Mouse (Mus musculus) T-helper 2 cell (primary cell): ENCODE results near the gene Card6.

Experiments
- in situ Hi-C: fragments of 300-600 bp; cut with MboI, MseI; formaldehyde crosslinking; loops from one replicate; pipeline ENCODE4 v1.15.1; 2025; ENCODE audit warnings: high pct_unique_total_duplicates

The Card6 gene

DNA sequence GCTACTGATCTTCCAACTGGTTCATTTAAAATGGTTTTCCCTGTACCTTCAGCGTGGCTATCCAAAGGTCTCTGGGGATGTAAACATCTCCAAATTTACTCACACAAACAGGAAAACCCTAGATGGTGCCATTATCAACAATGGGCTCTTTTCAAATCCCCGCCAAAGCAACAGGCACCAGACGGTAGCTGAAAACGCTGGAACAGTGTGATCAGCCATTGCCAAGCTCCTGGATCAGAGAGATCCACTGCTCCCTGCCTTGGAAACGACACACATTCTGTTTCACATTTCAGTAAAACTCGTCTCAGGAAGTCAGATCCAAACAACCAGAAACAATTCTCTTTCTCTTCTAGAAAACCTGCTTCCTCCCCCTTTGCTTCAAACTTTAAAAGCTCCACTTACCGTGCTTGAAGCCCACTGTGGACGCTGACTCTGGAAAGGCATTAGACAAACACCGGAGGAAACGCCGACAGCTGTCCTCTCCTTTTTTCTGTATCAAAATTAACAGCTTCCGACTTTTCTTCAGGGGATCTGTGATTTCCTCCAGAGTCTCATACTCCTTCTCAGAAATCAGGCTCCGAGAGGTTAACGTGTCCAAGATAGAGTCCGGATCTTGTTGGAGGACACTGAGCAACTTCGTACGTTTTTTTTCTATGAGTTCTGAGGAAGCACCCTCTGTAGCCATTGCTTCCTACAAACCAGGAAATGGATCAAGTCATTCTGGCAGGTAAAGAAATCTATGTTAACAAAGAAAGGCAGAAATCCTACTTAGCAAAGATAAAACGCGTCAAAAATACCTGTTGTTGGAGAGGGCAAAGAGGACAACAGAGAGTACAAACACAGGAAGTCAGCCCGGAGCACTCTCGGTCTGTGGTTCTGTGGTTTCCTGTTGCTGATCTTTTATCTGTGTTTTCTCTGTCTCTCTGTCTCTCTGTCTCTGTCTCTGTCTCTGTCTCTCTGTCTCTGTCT is at the start of gene Card6:
Card6 (minus strand) TSS at position 854 of the 969 bp plus-strand sequence.
- in situ Hi-C loops, result loop anchor here (25.0 kb wide), 1 partner anchor 1121 kb away; the partner anchor contains the start of genes AW549877 and Fbxo4

- in situ Hi-C loops, result no loop called here
Measured at GRCm38 (mm10) chr15:5157386-5157785, 49.0 kb upstream of the Card6 start.

GRCm38 (mm10) chr15:5156355-5156754 is 48.0 kb upstream of the Card6 start:
- in situ Hi-C loops, result no loop called here

DNA sequence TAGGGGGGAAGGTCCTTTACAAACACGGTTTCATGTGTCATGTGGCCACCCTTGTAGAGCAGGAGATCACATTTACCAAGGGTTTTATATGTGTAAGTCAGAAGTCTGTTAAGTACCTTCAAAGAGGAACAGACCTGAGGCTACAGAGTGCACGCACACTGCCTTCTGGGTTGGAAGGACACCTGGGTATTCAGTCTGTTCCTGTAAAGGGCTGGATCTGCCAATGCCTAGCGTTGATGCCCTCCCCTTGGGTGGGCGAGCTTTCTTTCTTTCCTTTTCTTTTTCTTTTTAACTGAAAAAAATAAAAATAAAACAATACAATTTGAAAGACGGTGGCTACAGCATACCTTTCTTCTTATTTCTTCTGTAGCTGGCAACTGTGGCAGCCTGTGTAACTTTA is 46.8 kb upstream of the Card6 start:
- in situ Hi-C loops, result no loop called here

DNA sequence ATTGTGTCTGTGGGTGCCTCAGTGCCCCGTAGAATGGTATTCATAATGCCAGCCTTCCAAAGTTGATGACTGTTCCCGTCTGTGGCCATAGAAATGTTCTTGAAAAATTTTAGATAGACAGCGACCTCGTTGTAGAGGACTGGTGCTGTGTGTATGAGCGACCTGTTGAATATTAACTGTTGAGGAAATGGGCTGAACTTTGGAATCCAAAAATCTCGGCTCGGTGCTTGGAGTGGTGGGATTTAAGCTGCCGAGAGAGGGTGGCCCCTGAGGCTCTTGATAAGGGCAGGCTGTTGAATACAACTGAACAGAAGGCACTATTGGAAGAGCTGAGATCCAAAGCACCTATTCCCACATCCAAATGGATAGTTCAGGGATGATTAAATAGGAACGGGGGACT is 46.3 kb upstream of the Card6 start:
- in situ Hi-C loops, result no loop called here

DNA sequence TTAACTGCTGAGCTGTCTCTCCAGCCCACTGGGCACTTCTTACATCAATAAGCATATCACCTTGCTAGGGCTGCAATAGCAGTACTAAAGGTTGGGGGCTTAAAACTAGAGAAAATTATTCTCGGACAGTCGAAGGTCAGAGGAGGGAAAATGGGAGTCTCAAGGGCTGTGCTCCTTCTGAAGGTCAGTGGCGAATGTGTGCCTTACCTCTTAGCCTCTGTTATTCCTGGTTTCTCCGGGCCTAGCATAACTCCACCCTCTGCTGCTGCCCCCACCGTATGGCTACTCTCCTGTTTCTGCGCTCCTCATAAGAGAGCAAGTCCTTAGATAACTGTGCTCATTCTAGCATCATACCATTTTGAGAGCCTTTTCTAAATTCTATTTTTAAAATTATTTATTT is 43.8 kb upstream of the Card6 start:
- in situ Hi-C loops, result no loop called here

- in situ Hi-C loops, result loop anchor here (5.0 to 25.0 kb wide), 3 partner anchors 33 to 1438 kb away; no protein-coding TSS in a partner anchor
Measured at GRCm38 (mm10) chr15:5149187-5149586, 40.8 kb upstream of the Card6 start.

GRCm38 (mm10) chr15:5145196-5145945 is 37.0 kb upstream of the Card6 start:
- in situ Hi-C loops, result loop anchor here (5.0 to 25.0 kb wide), 3 partner anchors 37 to 1442 kb away; no protein-coding TSS in a partner anchor

- in situ Hi-C loops, result loop anchor here (25.0 kb wide), 1 partner anchor 1443 kb away; no protein-coding TSS in a partner anchor
Measured at GRCm38 (mm10) chr15:5144021-5144778, 35.9 kb upstream of the Card6 start.

GRCm38 (mm10) chr15:5143361-5144020 is 35.2 kb upstream of the Card6 start, which contains the start of gene Prkaa1:
Gene Prkaa1 (plus strand): TSS chr15:5143861.
- in situ Hi-C loops, result loop anchor here (25.0 kb wide), 1 partner anchor 1444 kb away; no protein-coding TSS in a partner anchor

DNA sequence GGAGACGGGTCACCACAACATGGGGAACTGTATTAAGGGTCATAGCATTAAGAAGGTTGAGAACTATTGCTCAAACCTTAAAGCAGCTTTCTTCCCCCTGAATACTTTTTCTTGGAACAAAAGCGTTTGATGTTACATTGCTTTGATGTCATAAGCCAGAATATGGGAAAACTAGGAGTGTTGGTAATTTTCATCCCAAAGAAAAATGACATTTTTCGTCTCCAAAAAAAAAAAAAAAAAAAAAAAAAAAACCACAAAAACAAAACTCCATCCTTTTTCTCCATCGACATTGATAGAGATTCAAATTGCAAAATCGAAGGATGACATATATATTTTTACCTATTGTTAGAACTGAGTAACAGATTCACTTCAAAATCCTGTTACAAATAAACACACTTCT is 34.4 kb upstream of the Card6 start:
- in situ Hi-C loops, result loop anchor here (25.0 kb wide), 1 partner anchor 1445 kb away; no protein-coding TSS in a partner anchor

- in situ Hi-C loops, result loop anchor here (25.0 kb wide), 1 partner anchor 1445 kb away; no protein-coding TSS in a partner anchor
Measured at GRCm38 (mm10) chr15:5142047-5142446, 33.7 kb upstream of the Card6 start.

DNA sequence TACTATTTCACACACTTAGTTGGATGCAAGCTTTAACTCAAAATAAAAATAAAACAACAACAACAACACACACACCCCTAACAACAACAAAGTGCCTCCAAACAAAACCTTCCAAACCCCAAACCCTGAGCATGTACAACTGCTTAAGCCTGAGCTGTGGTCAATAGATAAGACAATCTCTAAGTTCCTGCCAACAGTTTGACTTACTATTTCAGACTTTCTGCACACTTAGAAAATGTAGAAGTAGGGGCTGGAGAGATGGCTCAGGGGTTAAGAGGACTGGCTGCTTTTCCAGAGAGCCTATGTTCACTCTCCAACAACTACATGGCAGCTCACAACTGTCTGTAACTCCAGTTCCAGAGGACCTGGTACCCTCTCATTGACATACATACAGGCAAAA is 32.0 kb upstream of the Card6 start:
- in situ Hi-C loops, result loop anchor here (25.0 kb wide), 1 partner anchor 1447 kb away; no protein-coding TSS in a partner anchor

DNA sequence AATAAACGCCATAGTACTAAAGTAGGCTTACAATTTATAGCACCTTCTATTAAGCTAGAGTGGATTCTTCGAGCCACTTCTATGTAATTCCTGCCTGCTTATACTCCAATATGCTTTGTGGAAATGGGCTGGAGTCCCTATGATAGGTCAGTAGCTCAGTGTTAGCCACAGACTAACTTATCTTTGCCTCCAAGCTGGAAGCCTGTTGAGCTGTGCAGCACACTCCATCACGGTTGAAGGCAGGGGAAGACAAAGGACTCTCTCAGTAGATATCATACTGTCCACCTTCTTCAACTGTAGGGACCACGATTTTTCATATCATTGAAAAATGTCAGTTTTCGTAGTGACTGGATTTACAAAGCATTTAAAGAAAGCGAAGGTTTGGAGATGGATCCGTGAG is 31.5 kb upstream of the Card6 start:
- in situ Hi-C loops, result loop anchor here (25.0 kb wide), 1 partner anchor 1447 kb away; no protein-coding TSS in a partner anchor

DNA sequence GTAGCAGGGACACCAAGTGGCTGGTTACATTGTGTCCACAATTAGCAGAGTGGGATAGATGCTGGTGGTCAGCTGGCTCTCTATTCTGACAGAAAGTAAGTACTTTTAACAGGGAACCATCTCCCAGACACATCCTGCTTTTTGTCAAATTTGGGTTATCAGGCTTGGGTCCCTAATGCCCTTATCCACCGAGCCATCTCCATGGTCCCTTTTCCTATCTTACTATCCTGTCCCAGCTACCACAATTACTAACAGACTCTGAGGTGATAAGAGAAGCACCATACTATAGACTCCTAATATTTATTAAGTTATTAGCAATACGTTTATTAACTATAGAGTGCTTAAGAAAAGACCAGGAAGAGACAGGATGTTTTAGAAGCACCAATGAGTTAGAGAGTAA is 31.0 kb upstream of the Card6 start:
- in situ Hi-C loops, result loop anchor here (25.0 kb wide), 1 partner anchor 1448 kb away; no protein-coding TSS in a partner anchor

DNA sequence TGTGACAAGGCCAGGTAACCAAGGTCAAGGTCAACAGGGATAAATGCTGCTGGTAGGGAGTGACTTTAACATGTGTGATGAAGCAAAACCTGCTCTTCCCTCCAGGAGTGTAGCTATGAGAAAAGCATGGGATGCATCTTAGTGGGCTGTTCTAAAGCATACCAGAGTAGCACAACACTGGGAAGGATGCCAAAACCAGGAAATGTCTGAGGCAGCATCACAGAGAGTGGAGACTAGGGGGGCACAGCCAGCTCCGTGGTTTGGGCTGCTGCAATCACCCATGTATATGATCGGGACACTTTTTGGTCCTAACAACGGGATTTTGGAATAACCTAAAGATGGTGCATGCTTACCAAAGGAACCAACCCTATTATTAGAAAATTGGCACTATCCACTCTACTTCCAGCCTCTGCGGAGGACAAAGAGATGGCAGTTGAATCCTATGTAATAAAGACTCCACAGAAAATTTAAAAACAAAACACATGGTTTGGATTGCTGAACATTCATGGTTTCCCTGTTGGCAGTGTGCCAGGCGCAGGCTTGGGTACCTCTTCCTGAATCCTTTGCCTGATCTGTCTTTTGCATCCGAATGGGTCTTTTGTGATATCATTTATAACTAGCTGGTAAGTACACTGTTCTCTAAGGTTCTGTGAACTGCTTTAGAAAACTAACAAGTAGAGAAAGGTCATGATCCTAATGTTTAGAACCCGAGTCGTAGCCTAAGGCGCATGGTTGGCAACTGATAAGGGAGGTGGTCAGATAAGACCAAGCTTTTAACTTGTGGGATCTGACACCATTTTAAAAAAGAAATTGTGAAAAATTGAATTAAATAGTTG is 29.9 kb upstream of the Card6 start:
- in situ Hi-C loops, result loop anchor here (25.0 kb wide), 1 partner anchor 1449 kb away; no protein-coding TSS in a partner anchor

DNA sequence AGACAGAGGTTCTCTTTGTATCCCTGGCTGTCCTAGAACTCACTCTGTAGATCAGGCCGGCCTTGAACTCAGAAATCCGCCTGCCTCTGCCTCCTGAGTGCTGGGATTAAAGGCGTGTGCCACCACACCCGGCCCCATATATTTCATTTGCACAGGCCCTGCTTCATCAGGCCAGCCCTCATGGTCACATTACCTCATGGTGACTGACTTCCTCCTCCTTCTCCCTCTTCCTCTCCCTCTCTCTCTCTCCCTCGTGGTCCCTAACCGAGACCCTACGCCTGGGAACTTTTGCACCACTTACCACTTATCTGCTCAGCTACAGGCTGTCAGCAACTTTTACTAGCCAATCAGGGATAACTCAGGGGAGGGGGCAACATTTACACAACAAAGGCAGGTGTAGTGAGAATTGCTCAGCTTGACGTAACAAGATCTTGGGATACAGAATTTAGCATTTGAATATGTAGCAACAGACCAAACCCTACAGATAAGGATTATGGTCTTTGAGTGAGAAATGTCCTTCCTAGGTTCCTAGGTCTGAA is 26.7 kb upstream of the Card6 start:
- in situ Hi-C loops, result loop anchor here (25.0 kb wide), 1 partner anchor 1452 kb away; no protein-coding TSS in a partner anchor

GRCm38 (mm10) chr15:5134179-5134578 is 25.8 kb upstream of the Card6 start:
- in situ Hi-C loops, result loop anchor here (25.0 kb wide), 1 partner anchor 1453 kb away; no protein-coding TSS in a partner anchor

- in situ Hi-C loops, result loop anchor here (25.0 kb wide), 1 partner anchor 1454 kb away; no protein-coding TSS in a partner anchor
Measured at GRCm38 (mm10) chr15:5133301-5133700, 25.0 kb upstream of the Card6 start.
